Mouse (Mus musculus): ENCODE data around the gene Sgo2a. TPM values are rescaled to one million over a fixed set of nuclear protein-coding genes. Genes with fewer than 3 reads are reported as not detected.
"Not testable (repeated sequence)": the region's sequence is repeated elsewhere in the genome, so short reads cannot be mapped to it uniquely, and the experiment has no call there.

Sgo2a gene
- total RNA-seq, 2 experiments from 2014 or later: 0.30 to 0.67 TPM

DNA sequence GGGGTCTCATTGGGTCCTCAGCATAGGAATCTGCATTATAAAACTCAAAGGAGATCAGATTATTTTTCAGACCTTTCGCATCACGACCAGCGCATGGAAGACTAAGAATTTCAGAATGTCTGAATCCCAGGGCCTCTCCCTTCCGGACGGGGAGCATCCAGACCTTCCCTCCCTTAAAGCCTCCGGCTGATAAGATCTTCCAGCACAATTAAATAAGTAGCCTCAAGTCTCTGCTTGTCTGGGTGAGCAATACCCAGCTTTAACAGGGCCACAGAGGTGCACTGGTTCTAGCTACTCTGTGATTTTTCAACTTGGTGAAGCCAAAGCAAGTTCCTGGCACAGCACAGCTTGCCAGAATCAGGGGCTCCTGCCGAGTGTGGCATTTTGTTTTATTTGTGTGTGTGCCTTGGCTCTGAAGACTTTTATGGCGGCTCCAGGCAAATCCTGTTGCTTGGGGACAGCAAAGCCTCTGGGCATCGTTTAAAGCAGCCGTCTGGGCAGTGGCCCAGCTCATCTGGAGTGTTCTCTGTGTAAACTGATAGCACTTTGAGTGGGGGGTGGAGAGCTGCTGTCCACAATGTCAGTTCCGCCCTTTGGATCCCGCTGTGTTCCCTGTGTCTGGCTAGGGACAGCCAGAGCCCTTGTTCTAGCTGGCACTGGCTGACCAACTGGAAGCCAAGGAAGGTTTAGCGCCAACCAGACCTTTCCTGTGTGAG, 34.5 kb downstream of the Sgo2a start:
- DNase-seq (ENCODE audit: low spot score in 2 of 2): peak; percentile 33 to 49

DNA sequence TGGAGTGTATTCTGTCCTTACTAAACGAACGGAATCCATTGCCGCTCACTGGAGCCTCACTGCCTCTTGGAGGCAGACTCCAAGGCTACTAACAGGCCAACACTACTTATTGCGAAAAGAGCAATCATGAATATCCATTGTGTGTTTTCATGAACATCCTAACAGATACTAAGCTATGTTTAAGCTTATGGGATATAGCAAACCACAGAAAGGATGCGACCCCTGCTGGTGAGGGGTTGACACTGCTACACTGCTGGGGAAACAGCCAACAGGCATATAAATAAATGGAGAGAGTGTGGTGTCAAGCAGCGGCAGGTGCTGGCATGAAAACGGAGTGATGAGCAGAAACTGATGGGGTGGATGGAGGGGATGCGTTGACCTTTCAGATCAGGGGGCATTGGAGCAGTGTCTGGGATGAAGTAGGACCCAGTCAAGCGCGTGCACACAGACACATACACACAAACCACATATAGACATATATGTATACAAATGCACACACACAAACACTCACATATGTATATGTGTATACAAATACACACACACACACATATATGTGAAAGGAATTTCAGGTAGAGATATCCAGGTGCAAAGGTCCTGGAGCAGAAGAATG, 35.5 kb downstream of the Sgo2a start:
- peak; percentile 40 to 56 for DNase-seq (ENCODE audit: low spot score in 2 of 2)

DNA sequence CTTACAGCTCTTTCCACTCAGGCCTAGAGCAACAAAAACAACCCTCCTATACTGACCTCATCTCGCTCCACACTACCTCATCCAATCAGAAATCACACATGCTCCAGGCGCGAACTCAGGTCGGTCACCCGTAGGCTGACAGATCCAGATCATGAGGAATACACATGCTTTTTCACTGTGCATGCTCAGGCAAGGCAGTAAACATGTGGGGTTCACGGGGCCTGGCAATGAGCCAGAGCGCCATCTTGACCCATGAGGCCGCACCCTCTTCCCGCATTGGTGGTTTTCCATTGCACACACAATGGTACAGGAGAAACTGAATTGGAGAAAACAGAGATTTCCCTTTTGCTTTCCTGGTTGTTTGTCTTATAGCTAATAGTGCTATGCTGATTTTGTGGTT, 41.5 kb downstream of the Sgo2a start:
- not testable (repeated sequence) for DNase-seq (ENCODE audit: low spot score in 2 of 2)

DNA sequence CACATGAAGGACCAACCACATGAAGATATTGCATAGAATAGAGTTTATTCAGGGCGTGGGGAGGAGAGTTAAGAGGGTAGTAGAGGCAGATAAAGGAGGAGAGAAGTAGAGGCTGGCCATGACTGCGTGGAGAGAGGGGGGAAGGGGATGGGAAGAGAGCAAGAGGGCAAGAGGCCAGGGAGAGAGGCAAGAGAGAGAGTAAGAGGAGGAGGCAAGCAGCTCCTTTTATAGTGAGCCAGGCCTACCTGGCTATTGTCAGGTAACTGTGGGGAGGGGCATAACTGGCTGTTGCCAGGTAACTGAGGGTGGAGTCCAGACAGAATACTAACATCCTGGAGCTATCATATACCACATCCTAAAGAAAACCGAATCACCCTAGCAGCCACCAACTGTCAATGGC, 49.3 kb downstream of the Sgo2a start:
- DNase-seq (ENCODE audit: low spot score in 2 of 2): no peak

DNA sequence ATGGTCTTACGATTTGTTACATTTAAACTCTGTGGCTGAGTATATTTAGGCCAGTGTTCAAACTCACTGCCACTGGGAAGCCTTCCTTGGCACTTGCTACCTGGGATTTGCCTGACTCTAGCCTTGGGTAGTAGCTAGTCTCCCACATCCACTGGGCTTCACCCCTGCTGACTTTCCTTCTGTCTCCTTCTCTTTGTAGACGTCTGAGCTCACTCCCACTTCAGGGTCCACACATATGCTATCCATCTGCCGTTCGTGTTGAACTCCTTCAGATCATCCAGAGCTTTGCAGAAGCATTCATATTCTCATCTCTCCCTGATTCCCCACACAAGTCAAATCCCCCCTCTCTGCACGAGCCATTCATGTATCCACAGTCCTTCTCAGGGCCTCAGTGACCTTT, 49.8 kb downstream of the Sgo2a start:
- DNase-seq (ENCODE audit: low spot score in 2 of 2): no peak

DNA sequence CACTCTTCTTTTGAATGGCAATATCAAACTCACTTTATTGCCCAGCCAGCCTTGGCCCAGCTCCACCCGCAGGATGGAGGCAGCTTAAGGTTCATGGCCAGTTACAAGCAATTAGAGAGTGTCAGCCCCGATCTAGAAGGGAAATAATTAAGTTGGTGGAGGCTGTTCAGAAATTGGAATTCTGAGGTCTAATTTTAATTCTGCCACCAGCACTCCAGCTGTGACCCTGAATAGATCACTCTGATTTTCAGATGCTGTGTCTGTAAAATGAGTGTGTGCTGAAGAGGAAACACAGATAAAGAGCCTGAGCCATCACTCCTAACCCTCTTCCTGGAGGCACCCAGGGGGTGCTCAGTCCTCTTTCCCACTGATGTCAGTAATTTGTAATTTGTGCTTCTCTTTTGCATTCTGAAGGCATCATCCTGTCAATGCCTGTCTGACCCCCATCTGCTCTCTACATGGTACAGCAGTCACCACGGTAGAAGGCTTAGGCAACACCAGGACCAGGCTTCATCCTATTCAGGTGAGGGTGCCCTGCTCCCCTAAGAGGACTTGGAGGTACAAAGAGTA, 51.0 kb downstream of the Sgo2a start:
- DNase-seq (ENCODE audit: low spot score in 2 of 2): no peak

DNA sequence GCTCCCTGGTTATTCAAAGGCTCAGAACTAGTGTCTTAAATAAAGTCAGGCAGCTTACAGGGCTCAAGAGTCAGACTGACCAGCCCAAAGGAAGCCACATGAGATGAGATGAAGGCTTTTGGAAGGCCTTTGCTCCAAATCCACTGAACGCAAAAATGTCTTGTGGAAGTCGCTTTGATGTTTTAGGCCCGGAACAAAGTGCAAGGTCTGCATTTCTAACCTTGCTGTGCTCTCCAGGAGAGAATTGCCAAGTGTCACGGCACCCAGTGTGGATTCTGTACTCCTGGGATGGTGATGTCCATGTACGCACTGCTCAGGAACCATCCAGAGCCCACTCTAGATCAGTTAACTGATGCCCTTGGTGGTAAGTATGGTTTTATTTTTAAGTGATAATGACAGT, 53.4 kb downstream of the Sgo2a start:
- DNase-seq (ENCODE audit: low spot score in 2 of 2): no peak

DNA sequence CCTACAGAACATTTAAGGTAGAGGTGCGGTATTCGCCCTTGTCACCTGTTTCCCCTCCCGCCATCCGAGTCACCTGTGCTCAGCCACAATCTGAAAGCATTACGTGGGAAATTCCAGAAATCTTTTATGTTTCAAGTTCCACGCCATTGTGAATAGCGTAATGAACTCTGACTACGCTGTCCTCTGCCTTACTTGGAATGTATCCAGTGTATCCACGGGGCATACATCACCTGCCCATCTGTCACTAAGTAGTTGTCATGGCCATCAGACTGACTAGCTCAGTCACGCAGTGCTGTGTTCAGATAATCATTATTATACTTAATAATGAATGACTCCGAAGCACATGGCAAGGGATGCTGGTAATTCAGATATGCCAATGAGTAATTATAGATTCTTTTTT, 59.8 kb downstream of the Sgo2a start:
- DNase-seq (ENCODE audit: low spot score in 2 of 2): no peak

DNA sequence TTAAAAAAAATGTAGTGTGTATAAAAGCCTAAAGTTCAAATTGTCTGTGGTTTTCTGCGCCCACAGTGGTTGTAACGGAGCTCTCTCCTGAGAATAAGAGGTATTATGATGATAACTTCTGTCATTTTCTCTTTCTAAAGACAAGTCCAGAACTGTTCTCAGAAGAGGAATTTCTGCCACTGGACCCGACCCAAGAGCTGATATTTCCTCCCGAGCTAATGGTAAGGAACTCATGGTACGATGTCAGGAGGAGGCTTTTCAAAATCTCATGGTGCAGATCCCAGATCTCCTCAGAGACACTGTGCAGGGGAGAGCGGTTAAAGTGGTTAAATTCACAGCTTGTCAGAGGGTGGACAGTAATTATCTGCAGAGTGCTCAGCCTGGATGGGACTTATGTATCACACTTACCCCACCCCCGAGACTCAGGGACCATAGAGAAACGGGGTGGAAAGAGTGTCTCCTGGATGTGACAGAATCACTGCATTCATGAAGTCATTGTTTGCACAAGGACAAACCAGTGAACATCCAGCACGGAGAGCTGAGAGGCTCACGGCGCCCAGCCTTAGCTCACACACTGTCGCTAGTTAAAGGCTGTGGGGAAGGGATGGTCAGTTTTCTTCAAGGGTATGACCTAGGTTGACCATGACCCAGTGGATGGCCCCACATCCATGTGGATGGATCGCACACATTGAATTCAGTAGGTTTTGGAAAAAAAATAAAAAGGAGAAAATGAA, 60.5 kb downstream of the Sgo2a start:
- DNase-seq (ENCODE audit: low spot score in 2 of 2): no peak

DNA sequence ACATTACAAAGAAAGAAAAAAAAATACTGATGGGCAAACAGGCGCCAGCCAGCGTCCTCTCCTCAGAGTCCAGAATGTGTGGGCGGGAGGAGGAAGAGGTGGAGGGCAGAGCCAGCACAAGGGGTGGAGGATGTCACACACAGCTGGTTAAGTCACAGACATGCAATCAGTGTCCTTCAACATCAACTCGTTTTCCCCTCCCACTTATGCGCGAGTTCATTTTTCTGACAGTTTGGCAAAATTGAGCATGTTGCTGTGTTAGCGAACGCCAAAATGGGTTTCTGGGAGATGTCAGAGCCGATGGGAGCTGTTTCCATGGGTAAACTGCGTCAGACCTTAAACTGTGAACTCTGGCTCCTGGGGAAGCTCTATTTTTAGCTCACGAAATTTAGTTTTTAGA, 61.2 kb downstream of the Sgo2a start:
- DNase-seq (ENCODE audit: low spot score in 2 of 2): no peak

DNA sequence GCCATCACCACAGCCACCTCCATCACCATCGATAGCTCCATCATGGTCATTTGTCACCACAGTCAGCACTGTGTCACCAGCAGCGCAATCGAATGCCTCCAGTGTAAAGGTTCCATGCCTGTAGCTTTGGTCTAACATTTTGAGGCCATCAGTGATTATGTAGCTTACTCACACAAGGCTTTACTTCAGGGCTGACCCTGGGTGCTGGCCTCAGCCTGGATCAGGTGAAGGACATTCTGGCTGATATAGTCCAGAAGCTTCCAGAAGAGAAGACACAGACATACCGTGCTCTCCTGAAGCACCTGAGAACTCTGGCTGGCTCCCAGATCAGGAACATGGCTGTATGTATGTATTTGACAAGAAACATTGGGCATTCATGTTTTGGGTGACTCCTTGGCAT, 63.1 kb downstream of the Sgo2a start:
- DNase-seq (ENCODE audit: low spot score in 2 of 2): no peak

DNA sequence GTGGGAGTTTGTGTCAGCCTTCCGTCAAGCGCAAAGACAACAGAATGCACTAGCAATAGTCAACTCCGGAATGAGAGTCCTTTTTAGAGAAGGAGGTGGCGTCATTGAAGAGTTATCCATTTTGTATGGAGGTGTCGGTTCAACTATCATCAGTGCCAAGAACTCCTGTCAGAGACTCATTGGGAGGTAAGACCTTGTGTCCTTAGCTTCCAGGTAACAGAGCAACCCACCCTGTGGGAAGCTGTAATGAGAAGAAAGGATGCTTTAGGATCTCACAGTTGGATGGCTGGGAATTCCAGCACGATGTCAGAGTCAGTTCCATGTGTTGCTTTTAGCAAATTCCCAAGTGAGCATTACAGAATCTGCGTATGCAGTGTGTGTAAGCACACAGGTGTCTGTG, 66.4 kb downstream of the Sgo2a start:
- DNase-seq (ENCODE audit: low spot score in 2 of 2): no peak

DNA sequence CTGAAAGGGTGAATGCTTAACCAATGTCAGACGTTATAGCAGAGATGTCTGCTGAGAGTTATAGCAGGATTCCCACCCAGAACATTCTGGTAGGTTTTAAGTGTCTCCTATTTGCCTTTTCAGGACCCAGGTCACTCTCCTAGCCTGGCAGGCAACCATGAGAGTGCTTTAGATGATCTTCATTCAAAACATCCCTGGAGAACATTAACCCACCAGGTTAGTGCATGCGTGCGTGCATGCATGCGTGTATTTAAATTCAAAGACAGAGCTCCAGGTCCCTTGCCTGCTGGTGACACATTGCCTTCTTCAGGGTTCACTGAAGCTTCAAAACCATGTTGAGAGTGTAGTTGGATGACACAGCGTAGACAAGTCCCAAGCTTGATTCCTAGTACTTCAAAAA, 69.4 kb downstream of the Sgo2a start:
- DNase-seq (ENCODE audit: low spot score in 2 of 2): no peak

DNA sequence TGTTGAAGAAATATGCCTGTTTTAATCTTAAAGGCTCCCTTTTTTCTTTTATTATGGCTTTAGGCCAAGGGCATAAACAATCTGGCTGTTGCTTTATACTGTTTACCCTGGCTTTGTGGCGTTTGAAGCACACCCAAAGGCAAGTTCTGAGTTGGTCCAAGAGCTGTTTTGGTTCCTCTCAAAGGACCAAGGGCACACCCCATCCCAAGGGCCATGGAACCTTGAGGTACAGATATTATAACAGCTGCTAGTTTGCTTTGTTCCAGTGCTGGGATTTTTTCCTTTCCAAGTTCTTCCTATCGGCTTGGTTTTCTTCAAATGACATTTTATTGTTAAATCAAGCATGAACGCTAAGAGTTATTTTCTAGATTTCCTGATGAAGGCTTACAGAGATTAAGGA, 69.8 kb downstream of the Sgo2a start:
- DNase-seq (ENCODE audit: low spot score in 2 of 2): no peak

DNA sequence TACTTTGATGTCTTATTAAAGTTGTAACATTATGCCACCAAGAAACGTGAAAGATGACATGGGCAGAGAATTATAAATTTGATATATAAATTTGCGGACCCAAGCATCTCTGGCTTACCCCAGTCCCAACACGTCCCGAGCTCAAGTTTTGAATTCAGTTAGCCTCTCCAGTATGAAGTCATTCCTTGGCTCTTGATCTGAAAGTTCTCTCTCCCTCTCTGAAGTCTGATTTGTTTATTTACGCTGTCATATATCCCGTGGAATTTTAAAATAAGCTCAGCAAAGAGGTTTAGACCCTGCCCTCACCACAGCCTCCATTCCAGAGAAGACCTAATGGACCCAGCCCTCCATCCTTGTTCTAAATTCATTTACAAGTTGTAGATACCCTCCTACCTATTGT, 73.4 kb downstream of the Sgo2a start:
- no peak for DNase-seq (ENCODE audit: low spot score in 2 of 2)

DNA sequence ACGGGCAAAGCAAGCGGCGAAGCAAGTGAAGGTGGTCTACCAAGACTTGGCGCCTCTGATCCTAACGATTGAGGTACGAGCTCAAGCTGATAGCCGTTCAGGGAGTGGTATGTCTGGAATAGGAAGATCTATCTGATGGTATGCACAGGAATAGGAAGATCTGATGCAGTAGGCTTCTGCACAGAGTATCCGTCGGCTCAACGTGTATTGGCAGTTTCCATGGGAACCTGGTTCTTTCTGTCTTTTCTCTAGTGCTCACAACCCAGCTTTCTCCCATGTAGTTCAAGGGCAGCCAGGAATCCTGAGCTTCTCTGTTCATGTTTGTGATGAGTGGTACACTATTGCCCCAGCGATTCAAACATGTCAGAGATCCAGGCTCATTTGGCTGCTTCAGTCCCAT, 74.3 kb downstream of the Sgo2a start:
- DNase-seq (ENCODE audit: low spot score in 2 of 2): no peak

DNA sequence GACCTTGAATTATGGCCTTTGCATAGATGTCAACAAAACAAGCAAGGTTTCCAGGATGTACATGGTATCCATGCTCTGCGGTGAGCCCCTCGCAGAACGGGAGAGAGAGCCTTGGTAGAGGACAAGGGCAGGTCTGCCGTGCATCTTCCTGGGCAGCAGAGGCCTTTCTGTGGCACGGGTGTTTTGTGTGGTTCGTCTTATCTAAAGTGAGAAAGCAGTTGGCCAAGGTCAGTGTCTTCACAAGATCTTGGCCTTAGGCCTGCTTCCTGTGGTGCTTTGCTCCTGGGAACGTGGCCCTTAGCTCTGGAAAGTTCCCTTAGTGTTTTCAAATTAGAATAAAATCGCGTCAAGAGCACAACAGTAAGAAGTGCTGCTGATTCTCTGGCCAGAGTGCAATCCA, 75.2 kb downstream of the Sgo2a start:
- no peak for DNase-seq (ENCODE audit: low spot score in 2 of 2)

DNA sequence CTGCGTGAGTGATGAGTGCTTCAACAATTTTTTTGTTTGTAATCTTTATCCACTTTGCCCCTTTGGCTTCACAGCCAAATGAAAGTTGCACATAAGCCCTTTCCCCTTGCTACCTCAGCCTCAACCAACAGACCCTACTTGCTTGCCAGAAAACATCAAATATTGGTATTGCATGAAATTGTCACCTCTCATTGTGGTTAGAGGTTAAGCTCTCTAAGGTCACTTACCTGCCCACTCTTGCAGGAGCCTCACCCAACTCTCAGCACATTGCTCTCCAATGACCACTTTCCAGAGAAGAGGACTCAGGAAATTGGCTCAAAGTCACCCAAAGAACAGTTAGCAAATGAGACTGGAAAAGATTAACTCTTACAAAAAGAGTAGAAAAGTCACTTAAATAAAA, 75.7 kb downstream of the Sgo2a start:
- DNase-seq (ENCODE audit: low spot score in 2 of 2): no peak

DNA sequence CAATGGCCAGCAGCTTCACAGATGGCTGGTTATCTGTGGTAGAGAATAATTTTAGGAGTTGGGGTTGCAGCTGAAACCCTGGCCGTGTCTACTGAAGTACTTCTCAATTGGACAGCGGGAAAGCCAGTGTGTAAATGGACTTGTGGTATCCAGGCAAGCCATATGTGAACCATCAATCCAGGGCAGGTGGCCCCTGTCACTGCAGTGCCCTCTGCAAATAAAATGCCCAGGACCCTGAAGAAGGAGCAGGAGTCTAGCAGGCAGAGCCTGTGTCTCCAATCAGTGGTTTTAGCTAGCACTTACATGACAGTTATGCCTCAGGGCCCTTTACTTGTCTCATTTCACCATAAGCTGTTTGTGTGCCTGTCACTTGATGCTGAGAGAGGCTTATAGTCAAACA, 76.6 kb downstream of the Sgo2a start:
- no peak for DNase-seq (ENCODE audit: low spot score in 2 of 2)

DNA sequence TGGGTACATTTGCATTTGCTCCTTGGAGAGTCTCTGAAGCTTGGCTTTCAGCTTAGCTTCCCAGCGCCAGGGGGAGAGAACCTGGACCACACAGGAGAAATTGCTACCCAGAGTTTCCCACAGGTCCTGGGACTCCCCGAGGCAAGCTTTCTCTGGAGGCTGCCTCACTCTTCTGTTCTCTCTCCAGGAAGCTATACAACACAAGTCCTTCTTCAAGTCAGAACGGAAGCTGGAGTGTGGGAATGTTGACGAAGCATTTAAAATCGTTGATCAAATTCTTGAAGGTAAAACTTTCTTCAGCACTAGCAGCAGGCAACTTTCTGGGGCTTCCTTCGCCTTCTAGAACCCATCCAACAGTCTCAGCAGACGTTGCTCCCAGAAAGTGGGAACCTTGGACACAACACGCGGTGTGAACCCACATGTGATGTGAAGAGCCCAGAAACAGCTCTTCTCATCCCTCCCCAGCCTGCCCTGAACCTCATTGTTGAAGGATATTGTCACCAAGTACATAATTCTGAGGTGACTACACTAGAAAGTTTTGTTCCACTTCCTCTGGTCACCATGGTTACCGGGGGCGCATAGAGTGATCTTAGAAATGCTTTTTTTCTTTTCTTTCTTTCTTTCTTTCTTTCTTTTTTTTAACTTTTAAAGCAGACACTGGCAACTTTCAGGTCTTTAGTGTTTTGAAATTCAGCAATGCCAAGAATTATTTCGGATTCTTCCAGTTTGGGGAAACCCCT, 77.4 kb downstream of the Sgo2a start:
- DNase-seq (ENCODE audit: low spot score in 2 of 2): no peak

DNA sequence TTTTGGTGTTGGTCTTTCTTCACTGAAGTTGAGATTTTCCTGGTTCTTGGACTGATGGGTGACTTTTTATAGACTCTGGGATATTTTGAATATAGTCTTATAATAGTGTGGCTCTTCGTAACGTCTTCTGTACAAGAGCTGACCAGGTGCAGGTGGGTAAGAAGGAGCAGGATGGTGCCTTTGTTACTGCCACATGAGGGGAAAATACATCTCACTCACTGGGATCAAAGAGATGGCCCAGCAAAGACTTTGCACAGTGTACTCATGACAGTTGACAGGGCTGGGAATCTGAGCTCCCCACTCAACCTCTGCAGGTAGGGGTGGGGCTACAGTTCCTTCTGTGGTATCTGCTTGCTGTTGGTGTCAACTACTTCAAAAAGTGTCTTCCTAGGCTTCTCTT, 78.5 kb downstream of the Sgo2a start:
- DNase-seq (ENCODE audit: low spot score in 2 of 2): no peak
